Mouse (Mus musculus) neural tube, embryonic 15.5 days (tissue): Measurements from ENCODE around the gene B3gnt8. TPM values are rescaled to one million over a fixed set of nuclear protein-coding genes. Genes with fewer than 3 reads are reported as not detected.

Experiments used
- ATAC-seq: fragments of 200-750 bp; cut with Nextera tagmentation; 2 replicates; pipeline ENCODE4 v1.8.0; 2017; ENCODE audit warnings: mild to moderate bottlenecking, moderate TSS enrichment, moderate library complexity; ENCODE audit not compliant: low FRiP score
- H3K27ac ChIP-seq: fragments of 300-500 bp; sonication (generic); replicated peaks from 2 replicates; pipeline ENCODE4 v1.5.1; 2015; ENCODE audit warnings: mild to moderate bottlenecking, inconsistent platforms
- H3K27me3 ChIP-seq: fragments of 300-500 bp; sonication (generic); replicated peaks from 2 replicates; pipeline ENCODE4 v1.6.1; 2015; ENCODE audit warnings: inconsistent platforms
- H3K36me3 ChIP-seq: fragments of 300-500 bp; sonication (generic); 2 replicates; pipeline ENCODE4 v1.6.1; 2015; ENCODE audit warnings: inconsistent platforms
- H3K4me1 ChIP-seq: fragments of 300-500 bp; sonication (generic); 2 replicates; pipeline ENCODE4 v1.6.1; 2015; ENCODE audit warnings: inconsistent platforms
- H3K4me2 ChIP-seq: fragments of 300-500 bp; sonication (generic); 2 replicates; pipeline ENCODE4 v1.6.1; 2015; ENCODE audit warnings: inconsistent platforms, mild to moderate bottlenecking, moderate library complexity
- H3K4me3 ChIP-seq: fragments of 300-500 bp; sonication (generic); replicated peaks from 2 replicates; pipeline ENCODE4 v1.5.1; 2015; ENCODE audit warnings: mild to moderate bottlenecking, inconsistent platforms
- H3K9ac ChIP-seq: fragments of 300-500 bp; sonication (generic); replicated peaks from 2 replicates; pipeline ENCODE4 v1.6.1; 2015; ENCODE audit warnings: mild to moderate bottlenecking, inconsistent platforms
- H3K9me3 ChIP-seq: fragments of 300-500 bp; sonication (generic); replicated peaks from 2 replicates; pipeline ENCODE4 v1.6.1; 2016; ENCODE audit warnings: inconsistent platforms
- WGBS: fragments of 180-500 bp; shearing (Covaris S2); methylation state at CpG from one replicate; pipeline ENCODE4 v1.1.7; 2015; ENCODE audit warnings: mixed read lengths; 5-methylcytosine and 5-hydroxymethylcytosine counted together
- polyA plus RNA-seq: library from polyadenylated mRNA; unstranded; fragments of >200 nt; fragmentation: Nextera tagmentation; extraction: Ambion mirVana; gene quantifications from 2 replicates; pipeline ENCODE4 v1.2.1, GENCODE M21; 2015

B3gnt8 gene
- polyA plus RNA-seq, 1 experiment from 2014 or later: 1.8 TPM

DNA sequence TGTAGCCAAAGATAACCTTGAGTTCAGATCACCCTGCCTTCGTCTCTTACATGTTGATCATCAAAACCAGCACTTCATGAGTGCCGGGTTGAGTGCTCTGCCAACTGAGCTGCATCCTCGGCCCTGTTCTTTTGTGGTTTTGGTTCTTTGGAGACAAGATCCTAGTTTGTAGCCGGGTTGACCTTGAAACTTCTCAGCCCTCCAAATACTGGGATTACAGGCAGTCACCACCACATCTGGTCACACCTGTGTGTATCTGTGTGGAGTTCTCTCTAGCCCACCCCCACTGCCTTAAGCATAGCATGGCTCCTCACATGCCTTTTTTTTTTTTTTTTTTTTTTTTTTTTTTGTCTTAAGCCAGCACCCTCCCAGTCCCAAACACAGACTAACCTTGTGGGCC lies 43.6 kb downstream of the B3gnt8 start:
- Histone ChIP-seq H3K27me3 (peaks cover 20% of the 10 kb centered on the region; the same call in 1 of the 2 replicates), H3K4me3 (no peak overlapping the region), H3K27ac (no peak overlapping the region), H3K36me3 (peaks cover 28% of the 10 kb centered on the region), H3K9me3 (no peaks in the 10 kb centered on the region), H3K4me1 (peaks cover 12% of the 10 kb centered on the region), H3K9ac (no peak overlapping the region), H3K4me2 (no peak overlapping the region)
- ATAC-seq: no peak
- WGBS: 91% methylated on average over 4 of the region's 4 CpGs

DNA sequence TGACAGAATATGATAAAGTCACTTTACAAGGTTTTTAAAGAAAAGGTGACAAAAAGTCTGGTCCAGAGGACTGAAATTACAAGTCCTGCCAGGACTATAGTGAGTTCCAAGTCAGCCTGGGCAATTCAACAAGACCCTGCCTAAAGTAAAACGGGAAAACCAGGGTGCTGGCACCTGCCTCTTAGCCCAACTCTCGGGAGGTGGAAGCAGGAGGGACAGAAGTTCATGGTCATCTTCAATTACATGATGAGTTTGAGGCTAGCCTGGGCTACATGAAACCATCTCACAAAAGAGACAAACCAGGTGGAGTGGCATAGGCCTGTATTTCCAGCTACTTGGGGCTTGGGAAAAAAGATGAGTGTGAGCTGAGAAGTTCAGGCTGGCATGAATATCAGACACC lies 45.2 kb downstream of the B3gnt8 start:
- Histone ChIP-seq H3K27me3 (peaks cover 25% of the 10 kb centered on the region; the same call in 1 of the 2 replicates), H3K4me3 (no peak overlapping the region), H3K4me2 (no peak overlapping the region), H3K36me3 (peaks cover 19% of the 10 kb centered on the region), H3K9me3 (no peaks in the 10 kb centered on the region), H3K27ac (no peak overlapping the region), H3K4me1 (peaks cover 22% of the 10 kb centered on the region), H3K9ac (no peak overlapping the region)
- no peak for ATAC-seq
- 74% methylated on average over 2 of the region's 2 CpGs for WGBS

DNA sequence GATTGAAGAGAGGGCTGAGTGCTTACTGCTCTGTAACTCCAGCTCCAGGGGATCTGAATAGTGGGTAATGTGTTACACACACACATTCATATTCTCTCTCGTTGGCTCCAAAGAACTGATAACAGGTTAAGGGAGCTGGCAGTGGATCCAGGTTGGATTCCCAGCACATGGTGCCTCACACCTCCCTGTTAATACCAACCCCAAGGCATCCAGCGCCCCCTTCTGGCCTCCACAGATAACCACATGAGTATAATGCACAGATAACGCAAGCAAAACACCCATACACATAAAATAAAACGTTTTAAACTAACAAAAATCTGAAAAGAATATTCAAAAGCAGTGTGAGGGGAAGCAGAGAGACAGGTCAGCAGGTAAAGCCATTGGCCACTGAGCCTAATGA lies 46.0 kb downstream of the B3gnt8 start:
- no peak overlapping the region for H3K9ac ChIP-seq
- 49% methylated on average over 4 of the region's 4 CpGs for WGBS

DNA sequence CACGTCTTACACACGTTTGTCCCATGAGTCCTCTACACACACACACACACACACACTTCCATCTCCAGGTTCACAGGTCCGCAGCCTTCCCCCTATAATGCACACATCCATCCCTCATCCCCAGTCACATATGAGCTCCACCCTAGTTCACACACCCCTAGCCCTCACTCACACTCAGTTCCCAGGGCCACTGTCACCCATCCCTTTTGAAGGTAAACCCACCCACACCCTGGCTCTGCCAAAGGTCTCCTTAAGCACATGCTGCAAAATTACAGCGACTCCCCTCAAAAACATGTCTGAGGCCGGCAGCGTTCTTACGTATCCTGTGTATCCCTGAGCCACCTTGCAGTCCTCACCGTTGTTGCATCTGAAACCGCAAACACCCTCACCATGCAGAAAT lies 47.8 kb downstream of the B3gnt8 start:
- no peaks in the 10 kb centered on the region for H3K9me3 ChIP-seq
- no peak overlapping the region for H3K27ac ChIP-seq
- H3K36me3 ChIP-seq: peaks cover under 1% of the 10 kb centered on the region; the same call in 1 of the 2 replicates
- peaks cover 27% of the 10 kb centered on the region; the same call in 1 of the 2 replicates for H3K27me3 ChIP-seq
- peak overlapping the region; percentile 79 for H3K4me2 ChIP-seq
- H3K4me1 ChIP-seq: peaks cover 26% of the 10 kb centered on the region
- H3K9ac ChIP-seq: peak overlapping the region; percentile 65
- H3K4me3 ChIP-seq: peak overlapping the region; percentile 54
- peak; percentile 18; the same call in 1 of the 2 replicates for ATAC-seq
- 29% methylated on average over 9 of the region's 9 CpGs for WGBS

More for the DNA sequence above, 46.0 kb downstream of the B3gnt8 start:
- H3K36me3 ChIP-seq: peaks cover 15% of the 10 kb centered on the region
- no peak overlapping the region for H3K4me3 ChIP-seq
- peaks cover 25% of the 10 kb centered on the region; the same call in 1 of the 2 replicates for H3K27me3 ChIP-seq
- H3K9me3 ChIP-seq: no peaks in the 10 kb centered on the region
- peaks cover 26% of the 10 kb centered on the region for H3K4me1 ChIP-seq
- H3K27ac ChIP-seq: no peak overlapping the region
- no peak overlapping the region for H3K4me2 ChIP-seq
- no peak for ATAC-seq

DNA sequence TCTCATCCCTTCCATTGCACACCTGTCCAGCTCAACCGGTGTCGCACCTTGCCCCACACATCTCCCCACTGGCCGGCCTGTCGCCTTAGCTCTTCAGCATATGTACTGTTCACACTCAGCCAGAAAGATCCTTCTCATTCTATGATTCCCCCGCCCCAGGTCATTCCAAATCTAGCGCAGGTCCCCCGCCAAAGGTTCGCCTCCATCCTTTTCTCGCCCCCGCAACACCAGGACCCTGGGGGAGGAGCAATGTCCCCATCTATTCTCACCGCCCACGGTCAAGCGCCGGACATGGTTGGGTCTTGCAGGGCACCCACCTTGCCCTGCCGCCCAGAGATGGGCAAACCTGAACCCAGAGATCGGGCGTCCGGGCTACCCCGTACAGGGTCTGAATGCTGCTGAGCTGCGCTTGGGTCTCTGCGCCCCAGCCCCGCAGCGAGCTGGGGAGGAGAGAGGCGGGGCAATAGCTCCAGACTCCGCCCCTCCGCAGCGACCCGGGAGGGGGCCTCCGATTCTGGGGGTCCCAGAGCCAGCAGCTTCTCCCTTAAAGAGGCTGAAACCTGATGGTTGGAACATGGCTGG lies 48.4 kb downstream of the B3gnt8 start, which contains the start of gene Tmem91:
Gene Tmem91 (minus strand): TSS at position 448 of the 582 bp plus-strand sequence.
- no peaks in the 10 kb centered on the region for H3K9me3 ChIP-seq
- peak within 1 kb of the TSS; percentile 79 for H3K4me2 ChIP-seq
- peaks cover 27% of the 10 kb centered on the region; the same call in 1 of the 2 replicates for H3K27me3 ChIP-seq
- H3K4me3 ChIP-seq: peak within 1 kb of the TSS; percentile 54
- peak within 1 kb of the TSS; percentile 65 for H3K9ac ChIP-seq
- 2% methylated on average over 29 of the region's 29 CpGs for WGBS
- H3K27ac ChIP-seq: no peak within 1 kb of the TSS
- ATAC-seq: peak; percentile 83
- H3K36me3 ChIP-seq: no peaks in the 10 kb centered on the region
- H3K4me1 ChIP-seq: peaks cover 27% of the 10 kb centered on the region

DNA sequence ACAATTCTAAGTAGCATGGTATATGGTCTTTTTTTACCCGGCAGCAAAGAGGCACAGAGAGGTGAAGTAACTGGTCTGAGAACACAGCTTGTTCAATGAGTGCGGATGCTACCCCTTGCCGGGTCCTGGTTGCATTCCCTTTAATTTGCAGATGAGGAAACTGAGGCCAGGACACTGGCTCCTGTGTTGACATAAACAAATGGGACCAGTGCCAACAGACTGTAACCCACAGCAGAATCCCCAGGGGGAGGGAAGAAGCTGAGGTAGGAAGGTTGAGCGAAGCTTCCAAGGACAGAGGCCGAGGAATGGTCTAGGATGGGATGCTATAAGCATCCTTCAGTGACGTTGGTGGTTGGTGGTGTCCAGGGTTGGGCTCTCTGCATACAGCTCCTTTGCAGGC lies 49.0 kb downstream of the B3gnt8 start:
- H3K27ac ChIP-seq: no peak overlapping the region
- peak; percentile 2; the same call in 1 of the 2 replicates for ATAC-seq
- peak overlapping the region; percentile 65; the same call in 1 of the 2 replicates for H3K9ac ChIP-seq
- H3K4me3 ChIP-seq: peak overlapping the region; percentile 54
- no peaks in the 10 kb centered on the region for H3K9me3 ChIP-seq
- H3K4me1 ChIP-seq: peaks cover 33% of the 10 kb centered on the region
- no peaks in the 10 kb centered on the region for H3K36me3 ChIP-seq
- peaks cover 27% of the 10 kb centered on the region; the same call in 1 of the 2 replicates for H3K27me3 ChIP-seq
- WGBS: 40% methylated on average over 6 of the region's 6 CpGs
- peak overlapping the region; percentile 79 for H3K4me2 ChIP-seq

DNA sequence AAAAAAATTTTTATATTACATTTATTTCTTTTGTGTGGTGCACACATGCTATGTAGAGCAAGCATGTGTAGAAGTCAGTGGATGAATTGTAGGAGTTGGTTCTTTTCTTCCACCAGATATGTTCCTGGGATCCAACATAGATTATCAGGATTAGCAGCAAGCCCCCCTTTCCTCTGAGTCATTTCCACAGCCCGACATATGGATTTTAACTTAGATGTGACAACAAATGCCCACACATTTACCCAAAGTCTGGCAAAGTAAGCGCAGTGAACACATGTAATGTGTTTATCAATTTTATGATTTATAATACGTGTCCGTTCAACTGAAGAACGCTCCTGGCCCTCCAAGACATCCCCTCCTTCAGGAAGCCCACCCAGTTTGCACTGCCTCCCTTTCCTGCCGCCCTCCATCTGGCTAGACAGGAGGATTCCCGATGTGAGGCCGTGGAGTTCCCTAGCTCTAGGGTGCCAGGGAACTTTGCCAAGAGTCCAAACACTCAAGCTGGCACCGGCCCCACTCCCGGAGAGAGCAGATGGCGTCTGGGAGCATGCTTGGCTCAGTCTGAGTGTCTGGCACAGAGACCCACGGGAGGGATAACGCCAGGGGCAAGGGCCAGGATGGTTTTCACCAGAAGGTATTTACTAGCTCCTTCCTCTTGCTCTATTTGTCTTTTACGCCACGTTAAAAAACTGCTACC lies 49.8 kb downstream of the B3gnt8 start:
- Histone ChIP-seq H3K4me2 (peak overlapping the region; percentile 15; the same call in 1 of the 2 replicates), H3K9ac (no peak overlapping the region), H3K36me3 (no peaks in the 10 kb centered on the region), H3K4me1 (peaks cover 38% of the 10 kb centered on the region), H3K27me3 (peaks cover 27% of the 10 kb centered on the region; the same call in 1 of the 2 replicates), H3K27ac (peak overlapping the region; percentile 37; the same call in 1 of the 2 replicates), H3K4me3 (no peak overlapping the region), H3K9me3 (no peaks in the 10 kb centered on the region)
- no peak for ATAC-seq
- WGBS: 39% methylated on average over 15 of the region's 15 CpGs

DNA sequence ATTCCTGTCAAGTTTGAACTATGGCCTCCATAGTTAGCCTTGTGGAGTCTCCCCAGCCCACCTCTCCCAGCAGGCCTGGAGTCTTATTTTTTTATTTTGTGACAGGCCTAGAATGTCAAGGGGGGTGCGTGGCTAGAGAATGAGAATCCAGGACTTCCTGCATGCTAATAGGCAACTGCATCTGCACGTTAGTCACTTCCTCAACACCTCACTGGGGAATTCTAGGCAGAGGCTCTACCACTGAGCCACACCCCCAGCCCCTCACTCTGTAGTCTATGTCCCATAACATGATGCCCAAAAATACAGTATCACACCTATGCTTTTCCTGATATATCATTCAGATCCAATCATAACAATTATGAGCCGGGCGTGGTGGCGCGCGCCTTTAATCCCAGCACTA lies 50.6 kb downstream of the B3gnt8 start:
- 84% methylated on average over 7 of the region's 7 CpGs for WGBS
- H3K4me3 ChIP-seq: no peak overlapping the region
- H3K9ac ChIP-seq: no peak overlapping the region
- no peaks in the 10 kb centered on the region for H3K36me3 ChIP-seq
- H3K27ac ChIP-seq: peak overlapping the region; percentile 37; the same call in 1 of the 2 replicates
- ATAC-seq: no peak
- peaks cover 27% of the 10 kb centered on the region; the same call in 1 of the 2 replicates for H3K27me3 ChIP-seq
- no peaks in the 10 kb centered on the region for H3K9me3 ChIP-seq
- H3K4me2 ChIP-seq: no peak overlapping the region
- peaks cover 45% of the 10 kb centered on the region for H3K4me1 ChIP-seq

DNA sequence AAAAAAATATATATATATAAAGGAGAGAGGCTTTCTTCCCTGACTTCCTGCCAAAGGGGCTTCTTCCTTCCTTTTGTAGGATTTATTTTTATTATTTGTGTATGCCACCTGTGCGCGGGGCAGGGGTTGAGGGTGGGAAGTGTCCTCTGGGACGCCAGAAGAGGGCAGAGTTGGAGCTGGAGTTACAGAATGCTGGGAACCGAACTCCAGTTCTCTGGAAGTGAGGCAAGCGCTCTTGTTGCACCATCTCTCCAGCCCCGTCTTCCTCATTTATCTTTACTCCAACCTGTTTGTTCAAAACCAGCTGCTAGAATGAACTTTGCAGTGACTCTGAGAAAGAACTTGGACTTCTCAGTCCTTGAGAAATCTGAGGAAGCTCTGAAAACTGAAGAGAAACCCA lies 53.5 kb downstream of the B3gnt8 start:
- no peak for ATAC-seq
- H3K9me3 ChIP-seq: no peaks in the 10 kb centered on the region
- H3K9ac ChIP-seq: peak overlapping the region; percentile 60
- H3K27me3 ChIP-seq: peaks cover 12% of the 10 kb centered on the region
- 9% methylated on average over 6 of the region's 6 CpGs for WGBS
- no peaks in the 10 kb centered on the region for H3K36me3 ChIP-seq
- peak overlapping the region; percentile 95 for H3K27ac ChIP-seq
- H3K4me3 ChIP-seq: peak overlapping the region; percentile 56
- peaks cover 34% of the 10 kb centered on the region for H3K4me1 ChIP-seq
- H3K4me2 ChIP-seq: peak overlapping the region; percentile 64

DNA sequence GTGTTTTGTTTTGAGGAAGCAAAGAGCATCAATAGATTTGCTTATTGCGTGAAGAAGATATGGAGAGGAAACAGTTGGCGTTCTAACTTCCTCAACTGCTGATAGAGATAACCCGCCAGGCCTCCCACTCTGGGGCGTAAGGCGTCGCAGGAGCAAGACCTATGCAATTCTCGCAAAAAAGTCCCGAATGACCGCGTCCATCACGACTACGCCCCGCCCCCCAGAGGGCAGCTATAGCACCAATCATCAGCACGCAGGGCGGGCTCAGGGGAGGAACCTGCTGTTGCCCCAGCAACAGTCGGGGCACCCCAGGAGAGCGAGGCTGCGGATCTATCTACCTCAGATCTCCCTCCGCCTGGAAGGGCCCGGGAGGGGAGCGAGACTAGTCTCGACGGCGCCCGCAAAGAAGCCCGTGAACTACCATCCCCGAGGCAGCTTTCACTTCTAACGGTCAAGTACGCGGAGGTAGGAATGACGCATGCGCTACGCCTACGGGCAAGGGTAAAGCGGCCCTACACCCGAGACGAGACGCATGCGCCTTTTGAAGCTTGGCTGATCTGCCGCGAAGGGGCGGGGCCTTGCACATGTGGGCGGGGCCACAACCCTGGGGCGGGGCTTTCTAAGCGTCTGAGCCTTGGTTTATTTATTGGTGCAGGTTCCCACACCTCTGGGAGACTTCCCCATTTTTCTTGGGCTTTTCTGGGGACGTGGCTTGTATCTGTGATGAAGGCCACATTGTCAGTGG lies 54.2 kb downstream of the B3gnt8 start, which contains the start of gene B9d2:
Gene B9d2 (plus strand): TSS at position 267 of the 745 bp plus-strand sequence.
- Histone ChIP-seq H3K4me3 (peak within 1 kb of the TSS; percentile 56), H3K9ac (peak within 1 kb of the TSS; percentile 60), H3K27ac (peak within 1 kb of the TSS; percentile 95), H3K4me2 (peak within 1 kb of the TSS; percentile 64), H3K9me3 (no peaks in the 10 kb centered on the region), H3K4me1 (peaks cover 28% of the 10 kb centered on the region), H3K27me3 (peaks cover 12% of the 10 kb centered on the region), H3K36me3 (no peaks in the 10 kb centered on the region)
- under 1% methylated on average over 46 of the region's 46 CpGs for WGBS
- ATAC-seq: peak; percentile 93
